Mouse (Mus musculus) myocyte (in vitro differentiated cells): ENCODE results near the gene Vdac1. TPM values are rescaled to one million over a fixed set of nuclear protein-coding genes. Genes with fewer than 3 reads are reported as not detected.
"Not testable (repeated sequence)": the region's sequence is repeated elsewhere in the genome, so short reads cannot be mapped to it uniquely, and the experiment has no call there.

ENCODE experiments used
- H3K27me3 ChIP-seq: one replicate; pipeline ENCODE4 v1.6.1; 2011; ENCODE audit not compliant: control insufficient read depth, insufficient read depth, insufficient read length
- H3K36me3 ChIP-seq: one replicate; pipeline ENCODE4 v1.6.1; 2011; ENCODE audit not compliant: control insufficient read depth, insufficient read depth
- H3K4me2 ChIP-seq: one replicate; pipeline ENCODE4 v1.6.1; 2011; ENCODE audit warnings: low read depth, control low read depth
- H3K4me3 ChIP-seq: one replicate; pipeline ENCODE4 v1.5.1; 2011; ENCODE audit warnings: mild to moderate bottlenecking, control low read depth, moderate library complexity
- H3K79me2 ChIP-seq: one replicate; pipeline ENCODE4 v1.6.1; 2011; ENCODE audit not compliant: control insufficient read depth, insufficient read depth
- H3ac ChIP-seq: one replicate; pipeline ENCODE4 v1.6.1; 2011; ENCODE audit not compliant: control insufficient read depth, insufficient read length
- CEBPB ChIP-seq: IDR thresholded peaks from 2 replicates; pipeline ENCODE4 v1.6.1; 2011; ENCODE audit warnings: mild to moderate bottlenecking, moderate library complexity; ENCODE audit not compliant: poor library complexity, insufficient read depth, severe bottlenecking
- E2F4 ChIP-seq: IDR thresholded peaks from one replicate; pipeline ENCODE4 v1.6.1; 2011; ENCODE audit warnings: mild to moderate bottlenecking, control low read depth, moderate library complexity; ENCODE audit not compliant: insufficient read depth
- MAX ChIP-seq: IDR thresholded peaks from one replicate; pipeline ENCODE4 v1.6.1; 2011; ENCODE audit warnings: low read depth, mild to moderate bottlenecking, control low read depth
- MYOD1 ChIP-seq, 3 experiments: IDR thresholded peaks; one replicate each; pipeline ENCODE4 v1.6.1; 2011; ENCODE audit warnings: control low read depth in 2 of 3, low read depth in 2 of 3, mild to moderate bottlenecking in 2 of 3, moderate library complexity in 1 of 3; ENCODE audit not compliant: insufficient read length in 2 of 3, control insufficient read depth in 1 of 3
- MYOG ChIP-seq, 3 experiments: IDR thresholded peaks; one replicate each; pipeline ENCODE4 v1.6.1; 2011; ENCODE audit warnings: control low read depth in 2 of 3, low read depth in 2 of 3, mild to moderate bottlenecking in 2 of 3; ENCODE audit not compliant: insufficient read length in 2 of 3, control insufficient read depth in 1 of 3, insufficient read depth in 1 of 3
- POLR2A ChIP-seq: IDR thresholded peaks from one replicate; pipeline ENCODE4 v1.6.1; 2011; ENCODE audit warnings: low read depth, mild to moderate bottlenecking, control low read depth, moderate library complexity; ENCODE audit not compliant: insufficient read length
- POLR2AphosphoS2 ChIP-seq: IDR thresholded peaks from one replicate; pipeline ENCODE4 v1.6.1; 2011; ENCODE audit warnings: low read depth, control low read depth; ENCODE audit not compliant: insufficient read length
- REST ChIP-seq: IDR thresholded peaks from one replicate; pipeline ENCODE4 v1.6.1; 2011; ENCODE audit warnings: mild to moderate bottlenecking, control low read depth, moderate library complexity; ENCODE audit not compliant: insufficient read depth, insufficient read length
- SRF ChIP-seq: IDR thresholded peaks from one replicate; pipeline ENCODE4 v1.6.1; 2011; ENCODE audit warnings: low read depth; ENCODE audit not compliant: control insufficient read depth, insufficient read length
- TCF12 ChIP-seq: IDR thresholded peaks from one replicate; pipeline ENCODE4 v1.6.1; 2011; ENCODE audit warnings: mild to moderate bottlenecking, control low read depth; ENCODE audit not compliant: poor library complexity, insufficient read depth, severe bottlenecking
- TCF3 ChIP-seq: IDR thresholded peaks from one replicate; pipeline ENCODE4 v1.6.1; 2011; ENCODE audit warnings: low read depth, control low read depth; ENCODE audit not compliant: insufficient read length
- USF1 ChIP-seq: IDR thresholded peaks from one replicate; pipeline ENCODE4 v1.6.1; 2011; ENCODE audit warnings: low read depth, mild to moderate bottlenecking, control low read depth, moderate library complexity
- polyA plus RNA-seq: library from polyadenylated mRNA; unstranded; fragments of >200 nt; fragmentation: generic; extraction: Trizol; gene quantifications from one replicate; pipeline ENCODE4 v1.2.1, GENCODE M21; 2012; ENCODE audit warnings: missing spikeins

Gene Vdac1
- polyA plus RNA-seq, 1 experiment = 342 TPM

DNA sequence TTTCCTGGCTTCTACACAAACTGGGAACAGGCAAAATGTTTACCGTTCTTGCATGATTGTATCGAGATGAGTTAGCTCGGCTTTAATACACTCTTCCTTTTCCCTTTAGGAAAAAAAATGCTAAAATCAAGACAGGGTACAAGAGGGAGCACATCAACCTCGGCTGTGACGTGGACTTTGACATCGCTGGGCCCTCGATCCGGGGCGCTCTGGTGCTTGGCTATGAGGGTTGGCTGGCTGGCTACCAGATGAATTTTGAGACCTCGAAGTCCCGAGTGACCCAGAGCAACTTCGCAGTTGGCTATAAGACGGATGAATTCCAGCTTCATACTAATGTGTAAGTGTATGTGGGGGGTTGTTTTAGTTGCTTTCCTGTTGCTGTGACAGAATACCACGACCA, 23.1 kb downstream of the Vdac1 start:
- TF ChIP-seq POLR2A (no peak), SRF (no peak), E2F4 (no peak), USF1 (no peak), MYOD1 (IDR thresholded peaks at IDR 0.05; ENCODE audit: control insufficient read depth in 1 of 3, insufficient read length in 2 of 3, low read depth in 2 of 3) (no peak), MYOG (IDR thresholded peaks at IDR 0.05; ENCODE audit: control insufficient read depth in 1 of 3, insufficient read depth in 1 of 3, insufficient read length in 2 of 3, low read depth in 2 of 3) (no peak), POLR2AphosphoS2 (no peak)
- no peak overlapping the region for H3ac ChIP-seq

DNA sequence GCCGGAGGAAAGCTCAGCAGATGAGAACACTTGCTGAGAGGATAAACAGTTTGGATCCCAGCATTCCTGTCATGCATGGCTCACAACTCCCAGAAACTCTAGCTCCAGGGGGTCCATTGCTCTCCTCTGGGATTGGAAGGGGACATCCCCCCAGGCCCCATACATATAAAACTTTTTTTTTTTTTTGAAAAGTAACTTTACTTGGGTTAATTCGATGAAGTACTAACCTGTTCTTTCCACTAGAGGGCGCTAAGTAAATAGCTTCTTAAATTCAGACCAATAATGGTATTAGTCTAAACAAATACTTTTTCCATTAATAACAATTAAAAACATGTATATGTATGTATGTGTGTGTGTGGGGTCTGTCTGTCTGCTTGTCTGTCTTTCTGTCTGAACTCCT, 24.0 kb downstream of the Vdac1 start:
- H3ac ChIP-seq = no peak overlapping the region
- no peaks in the 10 kb centered on the region for H3K27me3 ChIP-seq
- no peak overlapping the region for H3K4me2 ChIP-seq
- peaks cover 69% of the 10 kb centered on the region for H3K36me3 ChIP-seq
- no peak overlapping the region for H3K4me3 ChIP-seq
- H3K79me2 ChIP-seq = no peaks in the 10 kb centered on the region
- TF ChIP-seq TCF3 (no peak), REST (no peak), POLR2AphosphoS2 (no peak), SRF (no peak), MAX (no peak), MYOG (IDR thresholded peaks at IDR 0.05; ENCODE audit: control insufficient read depth in 1 of 3, insufficient read depth in 1 of 3, insufficient read length in 2 of 3, low read depth in 2 of 3) (no peak), TCF12 (no peak), POLR2A (no peak), USF1 (no peak), MYOD1 (IDR thresholded peaks at IDR 0.05; ENCODE audit: control insufficient read depth in 1 of 3, insufficient read length in 2 of 3, low read depth in 2 of 3) (no peak), E2F4 (no peak), CEBPB (no peak)

More for the DNA sequence above, 23.1 kb downstream of the Vdac1 start:
- H3K4me2 ChIP-seq = no peak overlapping the region
- H3K27me3 ChIP-seq = no peaks in the 10 kb centered on the region
- no peak overlapping the region for H3K4me3 ChIP-seq
- H3K79me2 ChIP-seq = peaks cover 6% of the 10 kb centered on the region
- H3K36me3 ChIP-seq = peaks cover 67% of the 10 kb centered on the region

DNA sequence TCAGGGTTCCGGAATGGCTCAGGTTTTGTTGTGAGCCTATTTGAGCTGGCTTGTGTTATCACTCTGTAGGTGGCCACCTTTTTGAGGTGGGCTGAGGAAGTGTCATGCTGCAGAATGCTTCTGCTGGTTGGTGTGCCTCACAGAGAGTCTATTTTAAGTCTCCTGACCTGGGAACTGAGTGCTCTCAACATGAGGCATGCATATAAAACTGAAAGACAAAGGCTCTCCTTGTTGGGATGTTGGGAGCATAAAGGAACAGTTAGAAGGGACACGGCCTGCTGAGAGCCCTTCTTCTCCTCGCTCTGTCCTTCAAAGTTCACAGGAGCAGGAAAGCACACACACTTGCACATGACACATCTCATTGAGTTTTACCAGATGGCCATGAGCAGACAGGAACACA, 26.2 kb downstream of the Vdac1 start:
- peaks cover 55% of the 10 kb centered on the region for H3K36me3 ChIP-seq
- no peaks in the 10 kb centered on the region for H3K79me2 ChIP-seq
- H3K4me2 ChIP-seq = no peak overlapping the region
- H3K27me3 ChIP-seq = no peaks in the 10 kb centered on the region
- H3ac ChIP-seq = no peak overlapping the region
- TF ChIP-seq CEBPB = no peak
- TF ChIP-seq TCF3 = no peak
- TF ChIP-seq POLR2A = no peak
- no peak for TF ChIP-seq MYOD1 (IDR thresholded peaks at IDR 0.05; ENCODE audit: control insufficient read depth in 1 of 3, insufficient read length in 2 of 3, low read depth in 2 of 3)
- no peak for TF ChIP-seq SRF
- no peak for TF ChIP-seq MYOG (IDR thresholded peaks at IDR 0.05; ENCODE audit: control insufficient read depth in 1 of 3, insufficient read depth in 1 of 3, insufficient read length in 2 of 3, low read depth in 2 of 3)
- TF ChIP-seq E2F4 = no peak
- TF ChIP-seq MAX = no peak
- no peak for TF ChIP-seq POLR2AphosphoS2
- TF ChIP-seq USF1 = no peak
- no peak for TF ChIP-seq TCF12
- no peak for TF ChIP-seq REST
- H3K4me3 ChIP-seq = no peak overlapping the region

DNA sequence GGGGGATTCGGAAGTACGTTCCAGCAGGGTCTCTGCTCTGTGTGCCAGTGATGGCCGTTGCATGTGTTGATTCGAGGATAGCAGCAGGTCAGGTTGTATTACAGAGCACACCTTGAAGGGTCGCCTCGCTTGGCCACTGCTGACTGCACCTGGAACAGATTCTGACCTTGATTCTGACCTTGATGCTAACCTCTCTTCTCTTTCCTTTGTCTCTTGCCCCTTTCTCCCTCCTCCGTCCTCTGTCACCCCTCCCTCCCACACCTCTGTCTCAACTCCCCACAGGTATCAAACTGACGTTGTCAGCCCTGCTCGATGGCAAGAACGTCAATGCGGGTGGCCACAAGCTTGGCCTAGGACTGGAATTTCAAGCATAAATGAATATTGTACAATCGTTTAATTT, 27.5 kb downstream of the Vdac1 start:
- Histone ChIP-seq H3K4me3 (no peak overlapping the region), H3K27me3 (no peaks in the 10 kb centered on the region), H3K79me2 (no peaks in the 10 kb centered on the region), H3K4me2 (no peak overlapping the region), H3ac (no peak overlapping the region), H3K36me3 (peaks cover 47% of the 10 kb centered on the region)
- TF ChIP-seq MYOD1 (IDR thresholded peaks at IDR 0.05; ENCODE audit: control insufficient read depth in 1 of 3, insufficient read length in 2 of 3, low read depth in 2 of 3) (no peak), CEBPB (no peak), MYOG (IDR thresholded peaks at IDR 0.05; ENCODE audit: control insufficient read depth in 1 of 3, insufficient read depth in 1 of 3, insufficient read length in 2 of 3, low read depth in 2 of 3) (no peak), POLR2A (no peak), TCF12 (no peak), MAX (no peak), POLR2AphosphoS2 (no peak), E2F4 (no peak), SRF (no peak), USF1 (no peak), REST (no peak), TCF3 (no peak)

DNA sequence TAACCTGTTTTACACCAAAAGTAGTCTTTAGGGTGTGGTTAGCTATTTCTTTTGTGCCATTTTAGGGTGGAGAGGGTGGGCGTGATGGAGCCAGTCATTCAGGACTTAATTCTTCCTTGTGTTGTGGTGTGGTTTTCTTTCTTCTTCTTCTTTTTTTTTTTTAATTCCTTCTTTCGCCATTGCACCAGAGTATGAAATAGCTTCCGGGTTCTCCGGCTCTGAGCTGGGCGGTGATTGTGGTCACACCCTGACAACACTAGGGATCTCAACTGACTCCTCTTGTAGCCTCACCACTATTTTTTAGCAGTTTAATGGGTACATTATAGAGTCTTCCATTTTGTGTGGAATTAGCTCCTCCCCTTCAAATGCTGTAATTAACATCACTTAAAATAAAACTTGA, 28.3 kb downstream of the Vdac1 start:
- H3K27me3 ChIP-seq, H3K79me2 ChIP-seq, H3K4me2 ChIP-seq, H3K4me3 ChIP-seq, H3ac ChIP-seq: not testable (repeated sequence)
- peaks cover 45% of the 10 kb centered on the region for H3K36me3 ChIP-seq
